Mouse (Mus musculus) layer of hippocampus, adult 2 months (tissue): ENCODE data around the gene Mras. TPM values are rescaled to one million over a fixed set of nuclear protein-coding genes. Genes with fewer than 3 reads are reported as not detected.
A peak's percentile ranks its signal among the peaks of the same experiment; 100 is the strongest.

ENCODE experiments used
- DNase-seq, 2 experiments: peaks; one replicate each; pipeline ENCODE4 v3.0.0; 2022; ENCODE audit warnings: low spot score in 2 of 2
- H3K27ac ChIP-seq: fragments of 200-600 bp; 2 replicates; pipeline ENCODE4 v1.8.1; 2022
- H3K4me3 ChIP-seq: fragments of 200-600 bp; 2 replicates; pipeline ENCODE4 v1.8.1; 2022; ENCODE audit warnings: mild to moderate bottlenecking
- CTCF ChIP-seq: fragments of 200-600 bp; conservative IDR thresholded peaks from 2 replicates; pipeline ENCODE4 v1.8.1; 2022; ENCODE audit warnings: antibody characterized with exemption, mild to moderate bottlenecking, moderate library complexity
- total RNA-seq, 2 experiments: library from RNA; stranded (reverse); gene quantifications; 2 replicates each; pipeline ENCODE4 v1.2.3; 2021

The Mras gene
- total RNA-seq, 2 experiments from 2014 or later = 138 to 141 TPM

DNA sequence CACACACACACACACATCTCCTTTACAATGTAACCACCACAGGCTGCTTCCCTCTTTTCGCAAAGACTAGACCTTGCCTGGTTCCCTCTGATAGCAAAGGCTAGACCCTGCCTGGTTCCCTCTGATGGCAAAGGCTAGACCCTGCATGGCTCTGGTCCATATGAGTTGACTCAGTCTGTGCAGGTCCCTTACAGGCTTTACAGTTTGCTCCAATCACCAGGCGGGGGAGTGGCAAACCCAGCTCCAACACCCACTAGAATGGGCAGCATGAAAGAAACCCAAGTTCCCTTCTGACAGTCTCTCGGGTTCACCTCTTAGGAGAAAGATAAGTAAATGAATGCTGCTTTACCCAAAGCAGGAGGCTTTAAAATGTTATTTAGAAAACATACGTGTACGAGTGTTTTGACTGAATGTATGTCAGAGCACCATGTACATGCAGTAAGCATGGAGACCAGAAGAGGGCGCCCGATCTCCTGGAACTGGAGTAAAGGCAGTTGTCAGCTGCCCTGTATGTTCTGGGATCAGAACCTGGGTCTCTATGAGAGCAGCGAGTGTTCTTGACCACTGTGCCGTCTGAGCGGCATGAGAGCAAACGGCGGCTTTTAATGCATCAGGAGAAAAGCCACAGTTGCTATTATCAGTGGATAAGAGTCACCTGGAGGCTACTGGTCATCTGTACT, 21.5 kb upstream of the Mras start:
- Histone ChIP-seq H3K4me3 (no peak overlapping the region), H3K27ac (no peak overlapping the region)
- peak; percentile 87 for TF ChIP-seq CTCF
- peak in 1 of 2 experiments; percentile 58 for DNase-seq

DNA sequence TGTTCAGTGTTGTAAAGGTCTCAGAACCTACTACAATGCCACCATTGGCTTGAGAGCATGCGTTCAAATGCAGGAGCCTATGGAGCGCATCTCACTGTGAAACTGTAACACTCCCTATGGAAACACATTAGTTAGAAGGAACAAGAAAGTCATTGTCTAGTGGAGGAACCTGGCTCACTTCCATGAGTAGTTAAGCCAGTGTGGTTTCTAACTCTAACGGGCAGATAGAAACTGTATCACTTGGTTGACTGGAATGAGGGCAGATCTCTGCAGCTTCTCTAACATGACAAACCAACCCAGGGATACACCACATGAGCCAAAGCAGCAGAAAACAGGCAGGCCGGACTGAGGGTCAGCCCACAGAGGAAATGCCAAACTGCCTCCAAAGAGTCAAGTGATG, 17.0 kb upstream of the Mras start:
- no peak for DNase-seq
- no peak for TF ChIP-seq CTCF
- Histone ChIP-seq H3K4me3 (no peak overlapping the region), H3K27ac (no peak overlapping the region)

DNA sequence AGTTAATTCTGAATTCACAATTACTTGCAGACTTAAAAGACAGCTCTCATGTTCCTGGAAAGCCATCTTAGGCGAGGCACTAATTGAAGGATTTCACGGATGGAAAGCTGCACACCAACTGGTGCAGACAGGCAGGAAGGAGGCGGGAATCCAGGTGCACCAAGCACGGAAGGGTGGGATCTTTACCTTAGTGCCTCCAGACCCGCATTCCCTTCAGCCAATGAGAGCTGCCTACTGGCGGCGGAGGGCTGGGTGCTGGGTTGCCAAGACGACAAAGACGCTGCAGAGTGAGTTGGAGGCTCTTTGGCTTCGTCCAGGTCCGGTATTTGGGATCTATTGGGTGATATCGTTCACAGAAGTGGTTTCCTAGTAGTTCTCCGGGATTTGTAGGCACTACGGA, 14.0 kb upstream of the Mras start, which contains the start of gene Nme9:
Gene Nme9 (plus strand): TSS at position 315 of the 400 bp plus-strand sequence.
- no peak within 1 kb of the TSS for H3K4me3 ChIP-seq
- no peak for DNase-seq
- no peak within 1 kb of the TSS for H3K27ac ChIP-seq
- no peak for TF ChIP-seq CTCF

DNA sequence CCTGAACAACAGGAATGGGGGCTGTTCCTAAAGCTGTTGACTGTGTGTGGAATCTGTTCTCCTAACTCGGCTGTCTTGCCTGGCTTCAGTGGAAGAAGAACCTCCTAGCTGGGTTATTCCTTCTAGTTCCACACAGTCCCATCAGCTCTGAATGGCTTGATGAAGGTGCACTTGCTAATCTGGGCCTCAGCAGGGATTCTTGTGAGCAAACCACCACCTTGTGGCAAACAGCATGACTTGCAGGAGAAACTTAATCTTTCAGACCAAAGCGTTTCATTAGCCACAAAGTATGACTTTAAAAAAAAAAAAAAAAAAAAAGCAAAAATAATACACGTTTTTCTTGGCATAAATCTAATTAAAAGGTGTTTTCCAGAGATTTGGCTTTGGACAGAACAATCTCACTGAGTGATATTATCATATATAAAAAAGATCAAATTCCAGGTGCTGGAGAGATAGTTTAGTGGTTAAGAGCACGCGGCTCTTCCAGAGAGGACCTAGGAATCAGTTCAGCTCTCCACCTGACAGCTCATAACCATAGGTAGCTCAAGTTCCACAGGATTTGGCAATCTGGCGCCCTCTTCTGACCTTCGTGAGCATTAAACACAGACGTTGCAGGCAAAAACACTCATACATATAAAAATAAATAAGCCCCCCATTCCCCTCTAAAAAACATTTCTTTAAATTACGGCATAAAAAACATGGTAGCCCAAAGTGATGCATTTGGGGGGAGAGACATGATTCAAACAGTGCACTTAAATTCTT, 12.9 kb upstream of the Mras start:
- peak in 1 of 2 experiments; percentile 49 for DNase-seq
- H3K4me3 ChIP-seq = no peak overlapping the region
- peak; percentile 71 for TF ChIP-seq CTCF
- H3K27ac ChIP-seq = no peak overlapping the region

DNA sequence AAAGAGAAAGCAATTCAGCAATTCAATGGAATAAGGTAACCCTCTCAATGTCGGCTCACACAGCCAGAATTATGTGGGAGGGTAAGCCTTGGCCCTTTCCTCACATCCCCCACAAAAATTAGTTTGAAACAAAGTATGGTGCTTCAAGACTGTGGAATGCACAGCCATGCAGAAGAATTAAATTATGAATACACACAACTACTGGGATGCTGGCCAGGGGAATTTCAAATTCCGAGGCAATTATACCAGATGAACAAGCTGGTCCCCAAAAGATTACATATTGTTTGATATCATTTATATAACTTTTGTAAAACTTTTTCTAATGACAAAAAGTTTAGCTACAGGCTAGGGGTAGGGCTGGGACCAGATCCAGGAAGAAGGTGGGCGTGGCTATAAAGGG, 10.1 kb upstream of the Mras start:
- no peak overlapping the region for H3K4me3 ChIP-seq
- H3K27ac ChIP-seq = no peak overlapping the region
- DNase-seq = peak in 1 of 2 experiments; percentile 62
- no peak for TF ChIP-seq CTCF

DNA sequence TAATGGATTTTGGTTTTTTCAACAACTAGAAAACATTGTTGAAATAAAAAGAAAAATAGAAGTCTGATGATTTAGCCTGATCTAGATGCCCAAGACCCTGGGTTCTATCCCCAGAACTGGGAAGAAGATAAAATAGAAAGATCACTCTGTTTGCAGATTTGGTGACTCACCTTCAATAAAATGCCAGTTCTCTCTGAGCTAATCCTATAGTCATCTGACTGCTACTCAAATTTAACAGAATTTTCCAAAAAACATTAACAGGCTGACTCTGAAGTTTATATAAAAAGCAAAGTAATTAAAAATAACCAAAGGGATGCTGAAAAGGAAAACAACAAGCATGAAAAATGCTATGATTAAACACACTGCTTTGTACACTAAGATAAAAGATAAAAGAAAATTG, 9.1 kb upstream of the Mras start:
- no peak for DNase-seq
- H3K27ac ChIP-seq = no peak overlapping the region
- no peak for TF ChIP-seq CTCF

DNA sequence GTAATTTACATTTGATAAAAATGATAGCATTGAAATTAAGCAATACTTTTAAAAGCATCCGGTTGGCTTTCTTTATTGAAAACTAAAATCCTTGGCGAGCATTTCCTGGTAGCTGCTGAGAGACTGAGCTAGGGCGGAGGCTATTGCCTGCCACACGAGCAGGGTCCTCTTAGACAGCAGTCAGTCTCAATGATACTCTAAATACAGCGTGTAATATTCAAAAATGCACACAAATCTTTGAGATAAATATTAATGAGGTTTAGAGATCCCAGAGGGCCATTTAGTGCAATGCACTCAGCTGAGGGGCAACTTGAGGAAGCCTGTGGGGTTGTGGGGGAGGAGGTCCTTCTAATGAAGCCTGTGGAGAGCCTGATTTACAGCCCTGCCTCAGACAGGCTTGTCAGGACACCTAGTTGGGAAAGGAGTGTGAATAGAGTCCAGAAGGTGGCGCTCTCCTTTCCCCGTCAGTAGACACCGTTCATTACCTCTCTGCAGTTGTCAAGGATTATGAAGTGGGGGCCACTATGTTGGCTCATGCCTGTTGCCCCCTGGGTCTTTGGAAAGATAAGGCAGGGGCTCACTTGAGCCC, 7.5 kb upstream of the Mras start:
- Histone ChIP-seq H3K27ac (no peak overlapping the region), H3K4me3 (no peak overlapping the region)
- no peak for DNase-seq
- TF ChIP-seq CTCF = peak; percentile 80

More for the DNA sequence above, 9.1 kb upstream of the Mras start:
- no peak overlapping the region for H3K4me3 ChIP-seq

DNA sequence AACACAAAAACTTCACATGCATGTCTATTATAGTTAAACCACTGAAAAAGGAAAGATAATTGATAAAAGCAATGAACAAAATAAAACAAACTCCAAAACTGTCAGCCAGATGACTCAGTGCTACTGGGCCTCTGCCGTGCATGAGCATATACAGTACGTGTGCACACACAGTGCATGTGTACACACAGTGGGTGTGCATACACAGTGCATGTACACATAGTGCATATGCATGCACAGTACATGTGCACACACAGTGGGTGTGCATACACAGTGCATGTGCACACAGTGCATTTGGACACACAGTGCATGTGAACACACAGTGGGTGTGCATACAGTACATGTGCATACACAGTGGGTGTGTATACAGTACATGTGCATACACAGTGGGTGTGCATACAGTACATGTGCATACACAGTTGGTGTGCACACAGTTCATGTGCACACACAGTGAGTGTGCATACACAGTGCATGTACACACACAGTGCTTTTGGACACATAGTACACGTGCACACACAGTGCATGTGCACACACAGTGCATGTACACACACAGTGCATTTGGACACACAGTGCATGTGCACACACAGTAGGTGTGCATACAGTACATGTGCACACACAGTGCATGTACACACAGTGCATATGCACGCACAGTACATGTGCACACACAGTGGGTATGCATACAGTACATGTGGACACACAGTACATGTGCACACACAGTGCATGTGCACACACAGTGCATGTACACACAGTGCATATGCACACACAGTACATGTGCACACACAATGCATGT, 4.7 kb upstream of the Mras start:
- no peak overlapping the region for H3K27ac ChIP-seq
- no peak overlapping the region for H3K4me3 ChIP-seq
- DNase-seq = no peak
- TF ChIP-seq CTCF = no peak

DNA sequence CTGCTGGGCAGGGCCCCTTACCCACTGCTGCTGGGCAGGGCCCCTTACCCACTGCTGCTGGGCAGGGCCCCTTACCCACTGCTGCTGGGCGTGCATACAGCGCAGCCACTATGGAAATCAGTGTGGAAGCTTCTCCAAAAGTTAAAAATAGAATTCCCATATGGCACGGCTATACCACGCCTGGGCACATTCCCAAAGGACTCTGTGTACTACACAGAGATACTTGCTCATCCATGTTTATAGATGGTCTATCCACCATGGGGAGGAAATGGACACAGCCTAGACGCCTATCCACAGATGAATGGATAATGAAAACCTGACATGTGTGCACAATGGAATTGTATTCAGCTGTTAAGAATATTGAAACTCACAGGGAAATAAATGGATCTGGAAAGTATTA, 3.8 kb upstream of the Mras start:
- no peak for DNase-seq
- H3K4me3 ChIP-seq = no peak overlapping the region
- 0 out of 2 replicates have a peak overlapping the region, but pooled peaks have one; percentile 10 for H3K27ac ChIP-seq
- no peak for TF ChIP-seq CTCF

DNA sequence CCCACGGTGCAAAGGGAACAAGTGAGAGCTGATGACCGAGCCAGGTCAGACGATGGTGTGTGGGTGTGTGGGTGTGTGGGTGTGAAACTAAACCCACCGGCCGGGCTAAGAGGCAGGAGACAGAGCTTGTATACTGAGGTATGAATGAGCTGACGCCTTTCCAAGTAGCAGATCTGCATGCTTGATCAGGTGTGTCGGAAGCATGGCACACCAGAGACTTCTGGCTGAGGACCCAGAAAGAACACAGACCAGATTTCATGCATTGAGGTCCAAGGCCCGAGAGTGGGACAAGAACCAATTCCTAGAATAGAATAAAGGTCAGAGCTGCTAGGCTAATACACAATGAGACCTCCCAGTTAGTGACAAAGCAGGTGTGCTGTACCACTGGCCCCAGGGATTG, 1.9 kb upstream of the Mras start:
- H3K4me3 ChIP-seq = no peak overlapping the region
- no peak for DNase-seq
- H3K27ac ChIP-seq = no peak overlapping the region

DNA sequence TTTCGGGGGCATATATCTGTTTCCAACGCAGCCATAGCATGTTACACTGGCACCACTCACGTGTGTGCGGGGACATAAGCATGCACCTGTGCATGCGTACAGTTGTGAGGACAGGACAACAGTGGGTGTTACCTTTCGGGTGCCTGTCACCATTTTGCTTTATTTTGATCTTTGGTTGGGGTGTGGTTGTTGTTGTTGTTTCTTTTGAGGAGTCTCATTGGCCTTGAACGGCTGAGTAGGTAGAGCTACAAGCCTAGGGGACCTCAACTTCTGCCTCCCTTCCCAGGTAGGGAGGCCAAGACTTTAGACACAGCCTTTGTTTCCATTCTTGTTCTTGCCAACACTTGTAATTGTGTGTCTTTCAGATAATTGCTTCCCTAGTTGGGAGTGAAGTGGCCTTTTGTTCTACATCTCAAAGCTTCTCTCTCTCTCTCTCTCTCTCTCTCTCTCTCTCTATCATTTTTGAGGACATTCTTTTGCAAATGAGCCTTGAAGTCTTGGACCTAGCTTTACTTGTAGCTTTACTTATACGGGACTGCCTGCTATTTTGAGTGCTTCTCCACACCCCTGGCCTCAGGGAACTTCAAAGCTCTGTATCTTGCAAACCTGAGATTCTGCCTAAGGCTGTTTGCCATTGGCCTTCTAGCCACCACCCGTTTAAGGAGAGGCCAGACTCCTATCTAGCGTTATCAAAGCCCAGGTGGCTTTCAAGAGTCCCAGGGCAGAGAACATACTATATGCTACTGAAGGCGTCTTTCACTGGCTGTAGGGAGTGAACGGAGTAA, 792 bp upstream of the Mras start:
- H3K27ac ChIP-seq = 0 out of 2 replicates have a peak overlapping the region, but pooled peaks have one; percentile 98
- no peak for TF ChIP-seq CTCF

More for the DNA sequence above, 1.9 kb upstream of the Mras start:
- no peak for TF ChIP-seq CTCF

More for the DNA sequence above, 792 bp upstream of the Mras start:
- no peak overlapping the region for H3K4me3 ChIP-seq
- no peak for DNase-seq
